ENCODE assay signal across 12 mouse cellular contexts in genomic region chr9:52800476-52800875, GRCm38 (mm10).
DNase-seq lines count a peak whose midpoint lies in the region; TF ChIP-seq lines count a peak whose summit lies in the region.
"Had no signal": no experiment of that assay in that cellular context is flagged by ENCODE, and none has a peak within 500 bp of the region (broad histone marks: within the 10 kb centered on the region; RNA-seq: fewer than 3 reads in every experiment).

No protein-coding gene starts in this region.

- no peaks in the 10 kb centered on the region for H3K36me3 ChIP-seq in heart, embryonic 10.5 days

- WGBS in heart, embryonic 10.5 days: 79% methylated on average over 3 of the region's 3 CpGs
- WGBS in lung, adult 2 months: 57% methylated on average over 3 of the region's 3 CpGs

- no peak overlapping the region for H3K4me3 ChIP-seq in heart, embryonic 10.5 days
- no peak overlapping the region for H3K4me3 ChIP-seq in lung, adult 2 months (replicated peaks; ENCODE audit: extremely low read depth, low read depth, low read length)

- H3K27me3 ChIP-seq in heart, embryonic 10.5 days (ENCODE audit: insufficient read depth, poor library complexity, severe bottlenecking): no peaks in the 10 kb centered on the region

- no peak for TF ChIP-seq POLR2A in lung, adult 2 months (IDR thresholded peaks at IDR 0.05; ENCODE audit: borderline replicate concordance, extremely low read depth, low read depth, low read length)

- no peak overlapping the region for H3K27ac ChIP-seq in heart, embryonic 10.5 days
- H3K27ac ChIP-seq: macrophage had no signal

- H3K4me1 ChIP-seq in heart, embryonic 10.5 days: no peaks in the 10 kb centered on the region
- H3K4me1 ChIP-seq in lung, adult 2 months (ENCODE audit: control insufficient read depth, insufficient read depth, low read length): no peaks in the 10 kb centered on the region

- DNase-seq in heart, adult 11 months: peak; percentile 94
- DNase-seq in heart, embryonic 10.5 days (ENCODE audit: low spot score): no peak
- peak; percentile 3 to 12 for DNase-seq in lung, adult 18-20 months
- DNase-seq in lung, adult 2 months: no peak
- peak; percentile 42 to 44 for DNase-seq in heart, postnatal 10 days
- DNase-seq in lung, postnatal 25 days (ENCODE audit: low spot score): peak; percentile 5
- DNase-seq in Muller cell, postnatal 12 days (ENCODE audit: inconsistent ontology term): no peak
- no peak for DNase-seq in right cerebral cortex, postnatal 10 days (ENCODE audit: low spot score in 2 of 2)
- DNase-seq: cerebellum, adult 2 months; liver; right cerebral cortex, postnatal 14 days had no signal

- H3K9me3 ChIP-seq in heart, embryonic 10.5 days: no peaks in the 10 kb centered on the region

- TF ChIP-seq CTCF in lung, adult 2 months (IDR thresholded peaks at IDR 0.05; ENCODE audit: insufficient read depth, low read length): no peak

- intact Hi-C loops in heart, postnatal 10 days (cut with DNase I): no loop called here

Comparison
In these comparisons a context has a peak if more than half of its experiments do, and no peak if none do; other contexts are left out.
1. DNase-seq: peak in heart, adult 11 months (single experiment), lung, adult 18-20 months (2 of 2), heart, postnatal 10 days (2 of 2) and lung, postnatal 25 days (single experiment); none in heart, embryonic 10.5 days (single experiment), lung, adult 2 months (single experiment), Muller cell, postnatal 12 days (single experiment) and right cerebral cortex, postnatal 10 days (0 of 2).